Mouse (Mus musculus): ENCODE data around the gene Rai1. TPM values are rescaled to one million over a fixed set of nuclear protein-coding genes. Genes with fewer than 3 reads are reported as not detected.

The Rai1 gene
- polyA plus RNA-seq, 1 experiment from 2014 or later: 10.7 TPM

GRCm38 (mm10) chr11:60172074-60172473, 67.3 kb downstream of the Rai1 start:
- peak; percentile 53 for ATAC-seq (ENCODE audit: low FRiP score, low TSS enrichment)
- H3K9ac ChIP-seq (ENCODE audit: low read length): no peak overlapping the region
- no peak overlapping the region for H3K4me2 ChIP-seq (replicated peaks; ENCODE audit: low read depth)
- WGBS: 69% methylated on average over 3 of the region's 3 CpGs
- no peak overlapping the region for H3K4me3 ChIP-seq (ENCODE audit: low read depth, low read length)
- no peaks in the 10 kb centered on the region for H3K27me3 ChIP-seq (ENCODE audit: control insufficient read depth, insufficient read depth, low read length)
- no peaks in the 10 kb centered on the region for H3K36me3 ChIP-seq (ENCODE audit: control insufficient read depth, insufficient read depth, low read length)
- TF ChIP-seq CTCF (IDR thresholded peaks at IDR 0.05; ENCODE audit: low read depth): no peak
- no peak for TF ChIP-seq EP300 (optimal IDR thresholded peaks at IDR 0.05)
- no peaks in the 10 kb centered on the region for H3K9me3 ChIP-seq (ENCODE audit: control insufficient read depth, low read length)
- H3K27ac ChIP-seq (replicated peaks): no peak overlapping the region; the same call in 1 of the 2 replicates
- peak; percentile 51 for DNase-seq (ENCODE audit: low spot score)
- peaks cover 14% of the 10 kb centered on the region for H3K4me1 ChIP-seq (replicated peaks; ENCODE audit: control insufficient read depth, insufficient read depth)

- H3K4me1 ChIP-seq (replicated peaks; ENCODE audit: control insufficient read depth, insufficient read depth): peaks cover 20% of the 10 kb centered on the region
- 66% methylated on average over 10 of the region's 10 CpGs for WGBS
- ATAC-seq (ENCODE audit: low FRiP score, low TSS enrichment) (no peak), DNase-seq (ENCODE audit: low spot score) (no peak)
- H3K27me3 ChIP-seq (ENCODE audit: control insufficient read depth, insufficient read depth, low read length): no peaks in the 10 kb centered on the region
- no peaks in the 10 kb centered on the region for H3K9me3 ChIP-seq (ENCODE audit: control insufficient read depth, low read length)
- no peak overlapping the region for H3K4me2 ChIP-seq (replicated peaks; ENCODE audit: low read depth)
- no peak for TF ChIP-seq CTCF (IDR thresholded peaks at IDR 0.05; ENCODE audit: low read depth)
- TF ChIP-seq EP300 (optimal IDR thresholded peaks at IDR 0.05): no peak
- no peak overlapping the region for H3K27ac ChIP-seq (replicated peaks)
- H3K4me3 ChIP-seq (ENCODE audit: low read depth, low read length): no peak overlapping the region
- H3K9ac ChIP-seq (ENCODE audit: low read length): no peak overlapping the region
- no peaks in the 10 kb centered on the region for H3K36me3 ChIP-seq (ENCODE audit: control insufficient read depth, insufficient read depth, low read length)
Observed at GRCm38 (mm10) chr11:60173606-60174184, 68.9 kb downstream of the Rai1 start.

DNA sequence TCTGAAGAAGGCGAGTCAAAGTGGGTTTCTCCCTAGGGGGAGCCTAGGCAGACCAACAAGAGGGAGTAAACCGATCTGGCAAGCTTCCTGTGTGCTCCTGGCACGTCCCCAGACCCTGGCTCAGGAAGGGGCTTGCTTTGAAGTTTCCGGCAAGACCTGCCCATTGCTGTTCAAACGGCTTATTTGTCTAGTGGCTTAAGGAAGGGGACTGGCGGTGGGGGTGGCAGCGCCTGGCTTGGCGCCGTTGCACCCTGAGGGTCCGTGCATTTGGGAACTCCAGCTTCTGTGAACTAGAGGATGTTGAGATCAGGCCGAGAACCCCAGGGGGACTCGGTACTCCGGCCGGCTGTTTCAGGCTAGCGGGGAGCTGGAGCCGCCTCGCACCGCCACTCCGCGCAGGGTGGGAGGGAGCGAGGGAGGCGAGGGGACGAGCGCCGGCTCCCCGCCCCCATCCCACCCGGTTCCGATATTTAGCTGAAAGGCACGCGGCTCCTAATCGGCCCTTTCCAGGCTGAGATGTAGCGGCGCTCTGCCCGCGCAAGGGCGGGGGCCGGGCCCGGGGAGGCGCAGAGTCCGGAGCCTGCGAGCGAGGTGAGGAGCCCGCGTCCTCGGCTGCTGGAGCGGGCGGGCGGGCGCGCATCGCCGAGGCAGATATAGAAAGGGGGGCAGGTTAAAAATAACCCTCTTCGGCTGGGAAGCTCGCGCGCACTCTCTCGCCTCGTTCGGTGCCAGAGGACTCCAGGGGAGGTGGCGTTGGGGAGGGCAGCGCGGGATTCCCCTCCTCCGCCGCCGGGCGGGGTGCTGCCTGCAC, 70.8 kb downstream of the Rai1 start:
- under 1% methylated on average over 58 of the region's 66 CpGs for WGBS
- Histone ChIP-seq H3K9me3 (ENCODE audit: control insufficient read depth, low read length) (no peaks in the 10 kb centered on the region), H3K4me2 (replicated peaks; ENCODE audit: low read depth) (peak overlapping the region; percentile 100), H3K27me3 (ENCODE audit: control insufficient read depth, insufficient read depth, low read length) (no peaks in the 10 kb centered on the region), H3K27ac (replicated peaks) (peak overlapping the region; percentile 81), H3K9ac (ENCODE audit: low read length) (peak overlapping the region; percentile 68), H3K36me3 (ENCODE audit: control insufficient read depth, insufficient read depth, low read length) (peaks cover 2% of the 10 kb centered on the region; the same call in 1 of the 2 replicates), H3K4me3 (ENCODE audit: low read depth, low read length) (peak overlapping the region; percentile 67), H3K4me1 (replicated peaks; ENCODE audit: control insufficient read depth, insufficient read depth) (peaks cover 21% of the 10 kb centered on the region)
- TF ChIP-seq EP300 (optimal IDR thresholded peaks at IDR 0.05) (no peak), CTCF (IDR thresholded peaks at IDR 0.05; ENCODE audit: low read depth) (peak; percentile 1; the same call in 1 of the 2 replicates)
- DNase-seq (ENCODE audit: low spot score): peak; percentile 71
- peak; percentile 48 for ATAC-seq (ENCODE audit: low FRiP score, low TSS enrichment)

GRCm38 (mm10) chr11:60176182-60176974, 71.6 kb downstream of the Rai1 start:
- ATAC-seq (ENCODE audit: low FRiP score, low TSS enrichment) (peak; percentile 36), DNase-seq (ENCODE audit: low spot score) (peak; percentile 83)
- Histone ChIP-seq H3K9me3 (ENCODE audit: control insufficient read depth, low read length) (no peaks in the 10 kb centered on the region), H3K4me1 (replicated peaks; ENCODE audit: control insufficient read depth, insufficient read depth) (peaks cover 21% of the 10 kb centered on the region), H3K27ac (replicated peaks) (peak overlapping the region; percentile 81), H3K4me2 (replicated peaks; ENCODE audit: low read depth) (peak overlapping the region; percentile 100), H3K4me3 (ENCODE audit: low read depth, low read length) (peak overlapping the region; percentile 67), H3K27me3 (ENCODE audit: control insufficient read depth, insufficient read depth, low read length) (no peaks in the 10 kb centered on the region), H3K36me3 (ENCODE audit: control insufficient read depth, insufficient read depth, low read length) (peaks cover 2% of the 10 kb centered on the region; the same call in 1 of the 2 replicates), H3K9ac (ENCODE audit: low read length) (peak overlapping the region; percentile 68)
- TF ChIP-seq CTCF (IDR thresholded peaks at IDR 0.05; ENCODE audit: low read depth) (peak; percentile 61), EP300 (optimal IDR thresholded peaks at IDR 0.05) (no peak)
- WGBS: under 1% methylated on average over 51 of the region's 71 CpGs

GRCm38 (mm10) chr11:60176975-60177657, 72.3 kb downstream of the Rai1 start:
- Histone ChIP-seq H3K36me3 (ENCODE audit: control insufficient read depth, insufficient read depth, low read length) (peaks cover 2% of the 10 kb centered on the region; the same call in 1 of the 2 replicates), H3K27ac (replicated peaks) (peak overlapping the region; percentile 81), H3K4me3 (ENCODE audit: low read depth, low read length) (peak overlapping the region; percentile 67), H3K9ac (ENCODE audit: low read length) (peak overlapping the region; percentile 68), H3K4me2 (replicated peaks; ENCODE audit: low read depth) (peak overlapping the region; percentile 100), H3K9me3 (ENCODE audit: control insufficient read depth, low read length) (no peaks in the 10 kb centered on the region), H3K27me3 (ENCODE audit: control insufficient read depth, insufficient read depth, low read length) (no peaks in the 10 kb centered on the region), H3K4me1 (replicated peaks; ENCODE audit: control insufficient read depth, insufficient read depth) (peaks cover 27% of the 10 kb centered on the region)
- TF ChIP-seq CTCF (IDR thresholded peaks at IDR 0.05; ENCODE audit: low read depth) (no peak), EP300 (optimal IDR thresholded peaks at IDR 0.05) (no peak)
- ATAC-seq (ENCODE audit: low FRiP score, low TSS enrichment) (no peak), DNase-seq (ENCODE audit: low spot score) (no peak)
- WGBS: 4% methylated on average over 42 of the region's 42 CpGs
